Mouse (Mus musculus) small intestine, adult 2 months (tissue): ENCODE measurements around the gene Supt3. TPM values are rescaled to one million over a fixed set of nuclear protein-coding genes. Genes with fewer than 3 reads are reported as not detected.

ENCODE experiments used
- H3K27ac ChIP-seq: fragments of 200-500 bp; 2 replicates; pipeline ENCODE4 v1.5.1; 2012; ENCODE audit warnings: low read depth, low read length, control low read depth, inconsistent platforms; ENCODE audit not compliant: insufficient read depth
- H3K27me3 ChIP-seq: fragments of 200-500 bp; 2 replicates; pipeline ENCODE4 v1.6.1; 2012; ENCODE audit warnings: mild to moderate bottlenecking, moderate library complexity, low read length, inconsistent platforms; ENCODE audit not compliant: control insufficient read depth, insufficient read depth
- H3K36me3 ChIP-seq: fragments of 200-500 bp; 2 replicates; pipeline ENCODE4 v1.6.1; 2012; ENCODE audit warnings: mild to moderate bottlenecking, low read length, control low read depth, inconsistent platforms; ENCODE audit not compliant: control insufficient read depth, insufficient read depth
- H3K4me1 ChIP-seq: fragments of 200-500 bp; 2 replicates; pipeline ENCODE4 v1.6.1; 2012; ENCODE audit warnings: low read length, inconsistent platforms, mixed read lengths; ENCODE audit not compliant: control insufficient read depth, insufficient read depth, insufficient read length
- H3K4me3 ChIP-seq: fragments of 200-500 bp; 2 replicates; pipeline ENCODE4 v1.5.1; 2012; ENCODE audit warnings: low read depth, mild to moderate bottlenecking, control low read depth, inconsistent platforms, low read length, moderate library complexity
- CTCF ChIP-seq: fragments of 200-500 bp; IDR thresholded peaks from 2 replicates; pipeline ENCODE4 v1.5.1; 2012; ENCODE audit warnings: low read depth, mild to moderate bottlenecking, control low read depth, inconsistent platforms, low read length, moderate library complexity, mixed read lengths; ENCODE audit not compliant: insufficient replicate concordance, insufficient read length; ENCODE audit errors: extremely low read depth
- POLR2A ChIP-seq: fragments of 200-500 bp; IDR thresholded peaks from 2 replicates; pipeline ENCODE4 v1.6.1; 2012; ENCODE audit warnings: low read depth, mild to moderate bottlenecking, control low read depth, inconsistent platforms, low read length, moderate library complexity
- WGBS: fragments of 180-500 bp; shearing (Covaris S2); methylation state at CpG from one replicate; pipeline ENCODE4 v1.1.7; 2018; 5-methylcytosine and 5-hydroxymethylcytosine counted together
- polyA plus RNA-seq: library from polyadenylated mRNA; depleted of rRNA; stranded (reverse); fragments of >200 nt; gene quantifications from 2 replicates; pipeline ENCODE4 v1.2.3, GENCODE M21; 2012

Supt3 gene
- polyA plus RNA-seq, 1 experiment = 1.6 TPM

- no peaks in the 10 kb centered on the region for H3K36me3 ChIP-seq
- H3K27me3 ChIP-seq = no peaks in the 10 kb centered on the region
- 90% methylated on average over 1 of the region's 1 CpGs for WGBS
- no peak for TF ChIP-seq CTCF
- no peak for TF ChIP-seq POLR2A
- no peak overlapping the region for H3K27ac ChIP-seq
- no peak overlapping the region for H3K4me3 ChIP-seq
- H3K4me1 ChIP-seq = no peaks in the 10 kb centered on the region
Measured at GRCm38 (mm10) chr17:44967186-44967585, 190.2 kb downstream of the Supt3 start.

- TF ChIP-seq POLR2A = no peak
- no peak for TF ChIP-seq CTCF
- Histone ChIP-seq H3K27me3 (no peaks in the 10 kb centered on the region), H3K36me3 (no peaks in the 10 kb centered on the region), H3K4me3 (no peak overlapping the region), H3K4me1 (no peaks in the 10 kb centered on the region), H3K27ac (no peak overlapping the region)
- WGBS = 81% methylated on average over 3 of the region's 3 CpGs
Measured at GRCm38 (mm10) chr17:44970255-44970654, 193.3 kb downstream of the Supt3 start.

- TF ChIP-seq CTCF = no peak
- TF ChIP-seq POLR2A = no peak
- no peak overlapping the region for H3K4me3 ChIP-seq
- H3K27ac ChIP-seq = no peak overlapping the region
- 51% methylated on average over 4 of the region's 4 CpGs for WGBS
- H3K36me3 ChIP-seq = no peaks in the 10 kb centered on the region
- no peaks in the 10 kb centered on the region for H3K27me3 ChIP-seq
- H3K4me1 ChIP-seq = no peaks in the 10 kb centered on the region
Measured at GRCm38 (mm10) chr17:44973489-44973888, 196.5 kb downstream of the Supt3 start.

- Histone ChIP-seq H3K27ac (no peak overlapping the region), H3K27me3 (no peaks in the 10 kb centered on the region), H3K36me3 (no peaks in the 10 kb centered on the region), H3K4me1 (no peaks in the 10 kb centered on the region), H3K4me3 (no peak overlapping the region)
- WGBS = 85% methylated on average over 2 of the region's 2 CpGs
- no peak for TF ChIP-seq POLR2A
- no peak for TF ChIP-seq CTCF
Measured at GRCm38 (mm10) chr17:44977690-44978089, 200.7 kb downstream of the Supt3 start.

DNA sequence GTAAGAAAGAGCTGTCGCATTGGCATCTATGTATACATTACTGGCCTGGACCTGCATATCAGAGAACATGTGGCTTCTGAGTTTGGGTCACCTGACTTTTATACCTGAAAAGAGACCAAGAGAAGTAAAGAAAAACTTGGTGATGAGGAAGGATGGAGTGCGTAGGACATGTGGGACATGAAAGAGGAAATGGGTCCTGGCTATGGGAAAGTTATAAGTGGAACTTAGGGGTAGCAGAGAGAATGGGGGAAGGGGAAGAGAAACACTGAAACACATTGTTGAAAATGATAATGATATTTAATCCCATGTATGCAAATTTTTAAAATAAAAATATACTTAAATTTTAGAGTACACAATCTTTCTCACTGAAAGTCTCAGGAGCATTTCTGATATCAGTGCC lies 211.0 kb downstream of the Supt3 start:
- H3K4me1 ChIP-seq = no peaks in the 10 kb centered on the region
- 91% methylated on average over 2 of the region's 2 CpGs for WGBS
- no peak for TF ChIP-seq CTCF
- no peak for TF ChIP-seq POLR2A
- H3K27me3 ChIP-seq = no peaks in the 10 kb centered on the region
- no peaks in the 10 kb centered on the region for H3K36me3 ChIP-seq
- no peak overlapping the region for H3K4me3 ChIP-seq
- no peak overlapping the region for H3K27ac ChIP-seq

- 86% methylated on average over 4 of the region's 4 CpGs for WGBS
- H3K27me3 ChIP-seq = no peaks in the 10 kb centered on the region
- TF ChIP-seq CTCF = no peak
- TF ChIP-seq POLR2A = no peak
- H3K27ac ChIP-seq = no peak overlapping the region
- no peak overlapping the region for H3K4me3 ChIP-seq
- no peaks in the 10 kb centered on the region for H3K4me1 ChIP-seq
- H3K36me3 ChIP-seq = no peaks in the 10 kb centered on the region
Measured at GRCm38 (mm10) chr17:45003311-45003710, 226.4 kb downstream of the Supt3 start.

GRCm38 (mm10) chr17:45004477-45005170 lies 227.7 kb downstream of the Supt3 start:
- WGBS = 91% methylated on average over 13 of the region's 13 CpGs
- Histone ChIP-seq H3K27me3 (no peaks in the 10 kb centered on the region), H3K36me3 (no peaks in the 10 kb centered on the region), H3K4me3 (no peak overlapping the region), H3K4me1 (no peaks in the 10 kb centered on the region), H3K27ac (no peak overlapping the region)
- TF ChIP-seq POLR2A (no peak), CTCF (no peak)
